Mouse (Mus musculus) liver, embryonic 14.5 days (tissue): Measurements from ENCODE around the gene Ccr4. TPM values are rescaled to one million over a fixed set of nuclear protein-coding genes. Genes with fewer than 3 reads are reported as not detected.

ENCODE experiments used
- ATAC-seq: fragments of 200-750 bp; cut with Nextera tagmentation; 2 replicates; pipeline ENCODE4 v1.8.0; 2017; ENCODE audit warnings: moderate number of reproducible peaks, mild to moderate bottlenecking, moderate library complexity; ENCODE audit not compliant: insufficient read depth
- DNase-seq, 3 experiments: peaks; one replicate each; pipeline ENCODE4 v3.0.0-alpha.2; 2012 to 2013; ENCODE audit warnings: low read depth in 3 of 3, low spot score in 3 of 3
- H3K27ac ChIP-seq: fragments of 300-500 bp; sonication (generic); 2 replicates; pipeline ENCODE4 v1.5.1; 2014; ENCODE audit warnings: moderate library complexity, mild to moderate bottlenecking, control low read depth, inconsistent platforms
- H3K27me3 ChIP-seq: fragments of 300-500 bp; sonication (generic); 2 replicates; pipeline ENCODE4 v1.6.1; 2014; ENCODE audit warnings: mild to moderate bottlenecking, low read length, moderate library complexity; ENCODE audit not compliant: control insufficient read depth, insufficient read depth
- H3K36me3 ChIP-seq: fragments of 300-500 bp; sonication (generic); replicated peaks from 2 replicates; pipeline ENCODE4 v1.6.1; 2014; ENCODE audit warnings: low read depth; ENCODE audit not compliant: control insufficient read depth, insufficient read depth
- H3K4me1 ChIP-seq, 2 experiments: fragments of 200-500 bp in 1 of 2; fragments of 300-500 bp in 1 of 2; sonication (generic) in 1 of 2; replicated peaks; 2 replicates each; pipeline ENCODE4 v1.6.1; 2012 to 2014; ENCODE audit warnings: antibody characterized with exemption in 1 of 2, inconsistent platforms in 1 of 2, low read length in 1 of 2; ENCODE audit not compliant: control insufficient read depth in 2 of 2, insufficient read depth in 2 of 2
- H3K4me2 ChIP-seq: fragments of 300-500 bp; sonication (generic); 2 replicates; pipeline ENCODE4 v1.6.1; 2014; ENCODE audit warnings: low read depth, mild to moderate bottlenecking, control low read depth, moderate library complexity
- H3K4me3 ChIP-seq, 2 experiments: fragments of 200-500 bp in 1 of 2; fragments of 300-500 bp in 1 of 2; sonication (generic) in 1 of 2; 2 replicates each; pipeline ENCODE4 v1.5.1; 2012 to 2014; ENCODE audit warnings: low read depth in 2 of 2, low read length in 2 of 2, mild to moderate bottlenecking in 2 of 2, control low read depth in 1 of 2, inconsistent platforms in 1 of 2, moderate library complexity in 1 of 2; ENCODE audit not compliant: insufficient read depth in 1 of 2
- H3K9ac ChIP-seq: fragments of 300-500 bp; sonication (generic); replicated peaks from 2 replicates; pipeline ENCODE4 v1.6.1; 2014; ENCODE audit warnings: mild to moderate bottlenecking, control low read depth, moderate library complexity
- H3K9me3 ChIP-seq: fragments of 300-500 bp; sonication (generic); 2 replicates; pipeline ENCODE4 v1.6.1; 2016; ENCODE audit warnings: low read length, mixed read lengths; ENCODE audit not compliant: control insufficient read depth
- CTCF ChIP-seq: IDR thresholded peaks from 2 replicates; pipeline ENCODE4 v1.5.1; 2016; ENCODE audit warnings: antibody characterized with exemption, low read depth, control low read depth
- EP300 ChIP-seq: IDR thresholded peaks from 2 replicates; pipeline ENCODE4 v1.6.1; 2016; ENCODE audit warnings: antibody characterized with exemption, low read depth
- WGBS: fragments of 180-500 bp; shearing (Covaris S2); extraction: QIAGEN DNeasy Blood & Tissue Kit; methylation state at CpG from one replicate; pipeline ENCODE4 v1.1.7; 2014; ENCODE audit not compliant: insufficient replicate concordance; 5-methylcytosine and 5-hydroxymethylcytosine counted together
- polyA plus RNA-seq, 2 experiments: library from polyadenylated mRNA; depleted of rRNA in 1 of 2; stranded (reverse) in 1 of 2; unstranded in 1 of 2; fragments of >200 nt; fragmentation: Nextera tagmentation in 1 of 2; extraction: Ambion mirVana in 1 of 2; gene quantifications; 2 replicates each; pipeline versions ENCODE4 v1.2.1 to v1.2.3; 2012 to 2014

The Ccr4 gene
- polyA plus RNA-seq, 2 experiments: not detected

DNA sequence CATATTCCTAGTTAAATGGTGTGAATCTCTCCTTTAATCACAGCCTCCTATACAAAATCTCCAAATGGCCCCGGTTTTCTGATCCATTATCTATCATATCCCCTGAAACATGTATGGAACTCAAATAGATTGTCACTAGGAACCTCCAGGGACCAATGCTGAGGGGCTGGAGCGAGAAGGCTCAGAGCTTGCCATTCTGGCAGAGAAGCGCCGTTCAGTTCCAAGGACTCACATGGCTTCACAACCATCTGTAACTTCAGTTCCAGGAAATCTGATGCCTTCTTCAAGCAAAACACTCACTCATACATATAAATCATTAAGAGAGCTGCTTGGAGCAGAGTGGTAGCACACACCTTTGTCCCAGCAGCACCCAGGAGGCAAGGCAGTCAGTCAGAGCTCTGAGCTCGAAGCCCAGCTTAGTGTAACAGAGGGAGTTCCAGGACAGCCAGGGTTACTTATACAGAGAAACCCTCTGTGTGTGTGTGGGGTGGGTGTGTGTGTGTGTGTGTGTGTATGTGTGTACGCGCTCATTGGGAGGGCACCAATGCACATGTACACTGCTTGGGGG is 34.4 kb upstream of the Ccr4 start:
- H3K9me3 ChIP-seq: no peaks in the 10 kb centered on the region
- TF ChIP-seq CTCF (no peak), EP300 (no peak)
- H3K27ac ChIP-seq: no peak overlapping the region
- peaks cover 0 to 12% of the 10 kb centered on the region in 2 experiments; a peak in 1 of 4 replicates for H3K4me1 ChIP-seq
- no peak overlapping the region for H3K4me2 ChIP-seq
- H3K9ac ChIP-seq: no peak overlapping the region
- no peak overlapping the region for H3K4me3 ChIP-seq
- ATAC-seq (no peak), DNase-seq (no peak)
- 70% methylated on average over 7 of the region's 7 CpGs for WGBS
- H3K27me3 ChIP-seq: no peaks in the 10 kb centered on the region
- H3K36me3 ChIP-seq: no peaks in the 10 kb centered on the region

DNA sequence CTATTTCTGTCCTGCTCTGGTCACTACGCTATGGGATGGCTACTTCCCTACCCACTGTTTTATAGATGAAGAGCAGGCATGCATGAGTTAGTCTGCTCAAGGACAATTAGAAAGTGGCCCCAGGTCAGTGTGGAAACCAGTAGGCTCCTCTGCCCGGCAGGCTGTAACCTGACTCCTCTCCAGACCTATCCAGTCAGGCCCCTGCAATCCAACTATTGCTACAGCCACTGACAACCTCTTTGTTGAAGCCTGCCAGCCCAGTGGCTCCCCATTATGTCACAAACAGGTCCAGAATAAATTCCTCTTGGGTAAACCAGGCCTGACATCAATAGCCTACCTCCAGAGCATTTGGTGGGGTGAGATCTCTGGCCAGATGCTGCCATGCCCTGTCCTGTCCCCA is 31.9 kb upstream of the Ccr4 start:
- peak; percentile 63 for ATAC-seq
- whole genome bisulfite sequencing: 61% methylated on average over 2 of the region's 2 CpGs

DNA sequence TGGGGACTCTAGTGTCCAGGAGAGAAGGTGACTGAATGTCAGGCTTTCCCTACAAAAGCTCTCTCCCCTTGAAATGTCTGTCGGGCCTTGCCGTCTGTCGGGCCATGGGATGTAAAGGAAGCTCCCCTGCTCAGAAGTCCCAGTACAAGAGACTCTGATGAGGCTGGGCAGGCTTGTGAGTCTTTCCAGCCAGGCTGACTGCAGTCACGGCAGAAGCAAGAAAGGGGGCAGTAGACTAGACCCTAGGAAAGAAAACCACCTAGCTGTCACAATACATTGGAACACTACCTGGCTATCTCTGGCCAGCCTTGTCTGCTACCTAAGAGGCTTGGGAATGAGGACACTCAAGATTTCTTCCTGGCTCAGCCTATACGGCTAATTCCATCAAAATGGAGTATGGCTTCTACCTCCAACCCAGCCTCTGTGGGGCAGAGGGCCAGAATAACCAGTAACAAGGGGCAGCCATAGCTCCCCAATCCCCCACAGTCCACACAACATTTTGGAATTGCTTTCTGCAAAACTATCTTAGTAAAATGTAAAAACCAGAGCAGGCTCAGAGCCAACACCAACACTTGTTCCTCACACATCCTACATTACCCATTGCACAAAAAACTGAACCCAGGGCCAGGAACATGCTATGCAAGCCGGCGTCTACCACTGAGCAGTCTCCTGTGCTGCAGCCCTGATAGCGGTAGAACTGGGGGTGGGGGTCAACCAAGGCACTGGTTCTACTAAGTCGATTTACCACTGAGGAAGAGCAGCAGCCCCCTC is 30.2 kb upstream of the Ccr4 start:
- H3K4me3 ChIP-seq: no peak overlapping the region
- H3K9me3 ChIP-seq: no peaks in the 10 kb centered on the region
- DNase-seq: no peak
- H3K27ac ChIP-seq: no peak overlapping the region
- TF ChIP-seq CTCF (no peak), EP300 (no peak)
- WGBS: 73% methylated on average over 9 of the region's 9 CpGs
- no peak overlapping the region for H3K4me2 ChIP-seq
- H3K36me3 ChIP-seq: no peaks in the 10 kb centered on the region
- no peak for ATAC-seq
- H3K27me3 ChIP-seq: no peaks in the 10 kb centered on the region
- peaks cover 0 to 6% of the 10 kb centered on the region in 2 experiments; a peak in 1 of 4 replicates for H3K4me1 ChIP-seq
- H3K9ac ChIP-seq: no peak overlapping the region

More for the DNA sequence above, 31.9 kb upstream of the Ccr4 start:
- H3K9ac ChIP-seq: no peak overlapping the region
- no peak overlapping the region for H3K4me3 ChIP-seq
- H3K4me2 ChIP-seq: no peak overlapping the region
- no peaks in the 10 kb centered on the region for H3K9me3 ChIP-seq
- no peak overlapping the region for H3K27ac ChIP-seq
- DNase-seq: no peak
- no peaks in the 10 kb centered on the region for H3K36me3 ChIP-seq
- no peaks in the 10 kb centered on the region for H3K27me3 ChIP-seq
- TF ChIP-seq EP300 (no peak), CTCF (no peak)
- H3K4me1 ChIP-seq: peaks cover 0 to 12% of the 10 kb centered on the region in 2 experiments; a peak in 1 of 4 replicates

- H3K27ac ChIP-seq: no peak overlapping the region
- ATAC-seq (peak; percentile 39), DNase-seq (no peak)
- no peaks in the 10 kb centered on the region for H3K9me3 ChIP-seq
- H3K4me3 ChIP-seq: no peak overlapping the region
- 33% methylated on average over 4 of the region's 4 CpGs for WGBS
- H3K4me1 ChIP-seq: peaks cover 0 to 4% of the 10 kb centered on the region in 2 experiments; a peak in 1 of 4 replicates
- H3K9ac ChIP-seq: no peak overlapping the region
- H3K27me3 ChIP-seq: no peaks in the 10 kb centered on the region
- no peaks in the 10 kb centered on the region for H3K36me3 ChIP-seq
- H3K4me2 ChIP-seq: no peak overlapping the region
- TF ChIP-seq CTCF (no peak), EP300 (no peak)
Measured at GRCm38 (mm10) chr9:114533848-114534247, 29.1 kb upstream of the Ccr4 start.

- H3K9ac ChIP-seq: no peak overlapping the region
- H3K27ac ChIP-seq: no peak overlapping the region
- H3K36me3 ChIP-seq: no peaks in the 10 kb centered on the region
- peaks cover 0 to 10% of the 10 kb centered on the region in 2 experiments; a peak in 2 of 4 replicates for H3K4me1 ChIP-seq
- H3K9me3 ChIP-seq: no peaks in the 10 kb centered on the region
- no peak for DNase-seq
- no peaks in the 10 kb centered on the region for H3K27me3 ChIP-seq
- no peak overlapping the region for H3K4me3 ChIP-seq
- TF ChIP-seq EP300 (no peak), CTCF (no peak)
- WGBS: 68% methylated on average over 11 of the region's 11 CpGs
- no peak for ATAC-seq
- no peak overlapping the region for H3K4me2 ChIP-seq
Measured at GRCm38 (mm10) chr9:114531276-114531675, 26.6 kb upstream of the Ccr4 start.
